Mouse (Mus musculus): ENCODE measurements around the gene Oasl1. TPM values are rescaled to one million over a fixed set of nuclear protein-coding genes. Genes with fewer than 3 reads are reported as not detected.

The Oasl1 gene
- polyA plus RNA-seq, 1 experiment, result not detected

GRCm38 (mm10) chr5:114969609-114970215, 46.7 kb downstream of the Oasl1 start:
- H3K4me3 ChIP-seq (ENCODE audit: insufficient read depth, low read depth, low read length), result no peak overlapping the region

DNA sequence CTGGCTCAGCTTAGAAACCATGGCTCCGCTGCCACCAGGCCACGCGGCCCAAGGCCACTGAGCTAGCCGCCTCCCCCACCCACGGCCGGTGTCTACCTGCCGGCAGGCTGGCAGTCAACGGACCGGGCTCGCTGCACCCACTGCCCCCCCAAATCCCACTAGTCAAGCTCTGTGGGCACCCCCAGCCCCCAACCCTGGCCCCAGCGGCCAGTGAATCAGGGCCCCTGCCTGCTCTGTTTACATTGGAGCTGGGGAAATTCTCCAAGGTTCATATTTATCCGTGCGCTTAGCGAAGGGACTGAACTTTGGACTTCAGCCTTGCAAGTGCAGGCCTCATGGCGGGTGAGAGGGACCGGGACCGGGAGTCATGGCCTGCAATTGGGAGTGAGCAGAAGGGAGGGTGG, 47.8 kb downstream of the Oasl1 start, which contains the start of gene Hnf1a:
TSS of gene Hnf1a (minus strand) at position 271 of the 404 bp plus-strand sequence.
- no peak within 1 kb of the TSS for H3K27ac ChIP-seq (replicated peaks; ENCODE audit: low read depth, low read length)
- no peak within 1 kb of the TSS for H3K4me3 ChIP-seq (ENCODE audit: insufficient read depth, low read depth, low read length)
- H3K4me1 ChIP-seq (ENCODE audit: control insufficient read depth, insufficient read depth, insufficient read length, low read length), result no peaks in the 10 kb centered on the region

More at GRCm38 (mm10) chr5:114969609-114970215, 46.7 kb downstream of the Oasl1 start:
- Histone ChIP-seq H3K4me1 (ENCODE audit: control insufficient read depth, insufficient read depth, insufficient read length, low read length) (no peaks in the 10 kb centered on the region), H3K27ac (replicated peaks; ENCODE audit: low read depth, low read length) (no peak overlapping the region)

DNA sequence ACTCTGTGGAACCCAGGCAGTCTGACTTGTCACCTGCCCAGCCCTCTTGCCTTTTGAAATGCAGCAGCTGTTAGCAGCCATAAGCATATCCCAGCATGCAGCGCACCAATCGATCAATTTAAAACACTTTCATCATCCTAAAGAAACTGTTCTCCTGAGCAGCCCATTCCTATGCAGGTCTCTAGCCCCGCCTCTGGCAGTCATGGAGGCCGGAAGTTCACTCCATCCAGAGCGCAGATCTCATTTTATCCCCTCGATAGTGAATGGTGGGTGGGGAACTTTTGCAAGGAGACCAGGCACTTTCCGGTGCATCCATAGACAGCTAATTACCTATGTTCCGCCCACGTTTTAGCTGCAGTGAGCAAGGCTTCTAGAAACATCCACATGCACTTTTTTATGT, 49.2 kb downstream of the Oasl1 start:
- no peaks in the 10 kb centered on the region for H3K4me1 ChIP-seq (ENCODE audit: control insufficient read depth, insufficient read depth, insufficient read length, low read length)
- H3K4me3 ChIP-seq (ENCODE audit: insufficient read depth, low read depth, low read length), result no peak overlapping the region
- H3K27ac ChIP-seq (replicated peaks; ENCODE audit: low read depth, low read length), result no peak overlapping the region

- Histone ChIP-seq H3K4me1 (ENCODE audit: control insufficient read depth, insufficient read depth, insufficient read length, low read length) (no peaks in the 10 kb centered on the region), H3K4me3 (ENCODE audit: insufficient read depth, low read depth, low read length) (no peak overlapping the region), H3K27ac (replicated peaks; ENCODE audit: low read depth, low read length) (no peak overlapping the region)
These were observed 50.1 kb downstream of the Oasl1 start for GRCm38 (mm10) chr5:114973131-114973530.

GRCm38 (mm10) chr5:114976935-114977334, 53.9 kb downstream of the Oasl1 start:
- H3K4me3 ChIP-seq (ENCODE audit: insufficient read depth, low read depth, low read length), result no peak overlapping the region
- no peak overlapping the region for H3K27ac ChIP-seq (replicated peaks; ENCODE audit: low read depth, low read length)
- no peaks in the 10 kb centered on the region for H3K4me1 ChIP-seq (ENCODE audit: control insufficient read depth, insufficient read depth, insufficient read length, low read length)

DNA sequence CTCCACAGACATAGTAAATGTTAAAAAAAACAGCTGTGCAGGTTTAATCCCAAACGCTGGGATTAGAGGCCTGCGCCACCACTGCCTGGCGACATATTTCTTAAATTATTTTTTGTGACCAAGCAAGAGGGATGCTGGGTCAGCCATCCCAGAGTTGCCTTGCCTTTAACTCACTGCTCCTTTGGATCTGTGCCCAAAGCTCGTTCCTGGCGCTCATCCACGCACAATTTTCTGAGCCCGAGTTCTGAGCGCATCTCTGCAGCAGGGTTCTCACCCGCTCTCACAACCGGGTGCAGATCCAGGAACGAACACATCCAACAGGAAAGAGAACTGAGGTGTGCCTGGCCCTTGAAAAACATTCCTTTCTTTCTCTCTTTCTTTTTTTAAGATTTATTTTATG, 55.4 kb downstream of the Oasl1 start:
- no peak overlapping the region for H3K27ac ChIP-seq (replicated peaks; ENCODE audit: low read depth, low read length)
- no peaks in the 10 kb centered on the region for H3K4me1 ChIP-seq (ENCODE audit: control insufficient read depth, insufficient read depth, insufficient read length, low read length)
- H3K4me3 ChIP-seq (ENCODE audit: insufficient read depth, low read depth, low read length), result no peak overlapping the region

- Histone ChIP-seq H3K4me1 (ENCODE audit: control insufficient read depth, insufficient read depth, insufficient read length, low read length) (no peaks in the 10 kb centered on the region), H3K27ac (replicated peaks; ENCODE audit: low read depth, low read length) (no peak overlapping the region), H3K4me3 (ENCODE audit: insufficient read depth, low read depth, low read length) (no peak overlapping the region)
These were observed 55.8 kb downstream of the Oasl1 start for GRCm38 (mm10) chr5:114978888-114979249.

GRCm38 (mm10) chr5:114979250-114980121, 56.4 kb downstream of the Oasl1 start:
- Histone ChIP-seq H3K4me1 (ENCODE audit: control insufficient read depth, insufficient read depth, insufficient read length, low read length) (no peaks in the 10 kb centered on the region), H3K27ac (replicated peaks; ENCODE audit: low read depth, low read length) (no peak overlapping the region)

GRCm38 (mm10) chr5:114980122-114980748, 57.2 kb downstream of the Oasl1 start:
- no peaks in the 10 kb centered on the region for H3K4me1 ChIP-seq (ENCODE audit: control insufficient read depth, insufficient read depth, insufficient read length, low read length)
- peak overlapping the region; percentile 51 for H3K4me3 ChIP-seq (ENCODE audit: insufficient read depth, low read depth, low read length)
- H3K27ac ChIP-seq (replicated peaks; ENCODE audit: low read depth, low read length), result no peak overlapping the region

More at GRCm38 (mm10) chr5:114979250-114980121, 56.4 kb downstream of the Oasl1 start:
- peak overlapping the region; percentile 51 for H3K4me3 ChIP-seq (ENCODE audit: insufficient read depth, low read depth, low read length)

- H3K4me3 ChIP-seq (ENCODE audit: insufficient read depth, low read depth, low read length), result no peak overlapping the region
- H3K27ac ChIP-seq (replicated peaks; ENCODE audit: low read depth, low read length), result no peak overlapping the region
- H3K4me1 ChIP-seq (ENCODE audit: control insufficient read depth, insufficient read depth, insufficient read length, low read length), result no peaks in the 10 kb centered on the region
These were observed 59.0 kb downstream of the Oasl1 start for GRCm38 (mm10) chr5:114982001-114982400.

- Histone ChIP-seq H3K4me1 (ENCODE audit: control insufficient read depth, insufficient read depth, insufficient read length, low read length) (no peaks in the 10 kb centered on the region), H3K4me3 (ENCODE audit: insufficient read depth, low read depth, low read length) (no peak overlapping the region), H3K27ac (replicated peaks; ENCODE audit: low read depth, low read length) (no peak overlapping the region)
These were observed 62.0 kb downstream of the Oasl1 start for GRCm38 (mm10) chr5:114985074-114985473.

Other genes starting within 250 kb of the Oasl1 start
- gene Gltp, start 232.3 kb upstream of the Oasl1 start, polyA plus RNA-seq (2012; ENCODE audit: insufficient read depth, insufficient read length, missing spikeins), result 29.8 and 31.9 TPM in 2 replicates
- gene Tchp, start 215.5 kb upstream of the Oasl1 start, polyA plus RNA-seq (2012; ENCODE audit: insufficient read depth, insufficient read length, missing spikeins), result 1.5 and 4.4 TPM in 2 replicates
- 37.1 and 53.8 TPM in 2 replicates for gene Ankrd13a, start 148.6 kb upstream of the Oasl1 start, polyA plus RNA-seq (2012; ENCODE audit: insufficient read depth, insufficient read length, missing spikeins)
- 15.1 and 17.6 TPM in 2 replicates for gene Git2, start 147.7 kb upstream of the Oasl1 start, polyA plus RNA-seq (2012; ENCODE audit: insufficient read depth, insufficient read length, missing spikeins)
- 2.1 and 5.5 TPM in 2 replicates for gene 1500011B03Rik, start 99.8 kb upstream of the Oasl1 start, polyA plus RNA-seq (2012; ENCODE audit: insufficient read depth, insufficient read length, missing spikeins)
- not detected in 2 replicates for gene 4930519G04Rik, start 69.6 kb upstream of the Oasl1 start, polyA plus RNA-seq (2012; ENCODE audit: insufficient read depth, insufficient read length, missing spikeins)
- gene Gm9936, start 64.6 kb upstream of the Oasl1 start, polyA plus RNA-seq (2012; ENCODE audit: insufficient read depth, insufficient read length, missing spikeins), result not detected in 2 replicates
- gene Oasl2, start 26.3 kb upstream of the Oasl1 start, polyA plus RNA-seq (2012; ENCODE audit: insufficient read depth, insufficient read length, missing spikeins), result 3.3 and 5.9 TPM in 2 replicates
- 11.2 and 11.3 TPM in 2 replicates for gene 2210016L21Rik, start 18.9 kb downstream of the Oasl1 start, polyA plus RNA-seq (2012; ENCODE audit: insufficient read depth, insufficient read length, missing spikeins)
- gene Hnf1a, start 47.9 kb downstream of the Oasl1 start, polyA plus RNA-seq (2012; ENCODE audit: insufficient read depth, insufficient read length, missing spikeins), result not detected in 2 replicates
- 15.8 and 15.9 TPM in 2 replicates for gene Sppl3, start 87.9 kb downstream of the Oasl1 start, polyA plus RNA-seq (2012; ENCODE audit: insufficient read depth, insufficient read length, missing spikeins)
- not detected in 2 replicates for gene Gm10401, start 175.1 kb downstream of the Oasl1 start, polyA plus RNA-seq (2012; ENCODE audit: insufficient read depth, insufficient read length, missing spikeins)
- gene Acads, start 196.1 kb downstream of the Oasl1 start, polyA plus RNA-seq (2012; ENCODE audit: insufficient read depth, insufficient read length, missing spikeins), result 345 and 375 TPM in 2 replicates
- gene Unc119b, start 211.7 kb downstream of the Oasl1 start, polyA plus RNA-seq (2012; ENCODE audit: insufficient read depth, insufficient read length, missing spikeins), result 9.4 and 11.0 TPM in 2 replicates
- 49.5 and 76.9 TPM in 2 replicates for gene Mlec, start 234.9 kb downstream of the Oasl1 start, polyA plus RNA-seq (2012; ENCODE audit: insufficient read depth, insufficient read length, missing spikeins)